Mouse (Mus musculus) CD4-positive naive resting alpha-beta T cell, adult 76 days (primary cell): Measurements from ENCODE around the gene Gm21760. TPM values are rescaled to one million over a fixed set of nuclear protein-coding genes. Genes with fewer than 3 reads are reported as not detected.

Source experiments
- total RNA-seq: library from RNA; stranded (reverse); gene quantifications from one replicate; pipeline ENCODE4 v1.2.4, GENCODE M21; 2023

Gm21760 gene
- not detected for total RNA-seq

GRCm38 (mm10) chrY:80133479-80133878, at the start of gene Gm21760:
Gene Gm21760 (plus strand): TSS chrY:80133779.

